Mouse (Mus musculus) 416B (cell line): ENCODE data around the gene Bmpr1a.
"Not testable (repeated sequence)": the region's sequence is repeated elsewhere in the genome, so short reads cannot be mapped to it uniquely, and the experiment has no call there.

Experiments
- DNase-seq: peaks from one replicate; pipeline ENCODE4 v3.0.0; 2011; ENCODE audit warnings: low read depth

Bmpr1a gene

GRCm38 (mm10) chr14:34449807-34450206 lies 53.3 kb downstream of the Bmpr1a start:
- DNase-seq = no peak

GRCm38 (mm10) chr14:34448398-34448797 lies 54.7 kb downstream of the Bmpr1a start:
- DNase-seq = no peak

- peak; percentile 27 for DNase-seq
Measured at GRCm38 (mm10) chr14:34447659-34448058, 55.5 kb downstream of the Bmpr1a start.

- peak; percentile 5 for DNase-seq
Measured at GRCm38 (mm10) chr14:34446624-34447023, 56.5 kb downstream of the Bmpr1a start.

- no peak for DNase-seq
Measured at GRCm38 (mm10) chr14:34445348-34445747, 57.8 kb downstream of the Bmpr1a start.

GRCm38 (mm10) chr14:34444924-34445323 lies 58.2 kb downstream of the Bmpr1a start:
- no peak for DNase-seq

GRCm38 (mm10) chr14:34444368-34444767 lies 58.8 kb downstream of the Bmpr1a start:
- no peak for DNase-seq

GRCm38 (mm10) chr14:34442531-34442930 lies 60.6 kb downstream of the Bmpr1a start:
- DNase-seq = no peak

- peak; percentile 15 for DNase-seq
Measured at GRCm38 (mm10) chr14:34440526-34441066, 62.5 kb downstream of the Bmpr1a start.

- DNase-seq = no peak
Measured at GRCm38 (mm10) chr14:34429069-34429468, 74.1 kb downstream of the Bmpr1a start.

GRCm38 (mm10) chr14:34428274-34428673 lies 74.9 kb downstream of the Bmpr1a start:
- DNase-seq = no peak

GRCm38 (mm10) chr14:34421078-34421477 lies 82.1 kb downstream of the Bmpr1a start:
- DNase-seq = no peak

- DNase-seq = no peak
Measured at GRCm38 (mm10) chr14:34417501-34417900, 85.6 kb downstream of the Bmpr1a start.

GRCm38 (mm10) chr14:34416946-34417345 lies 86.2 kb downstream of the Bmpr1a start:
- not testable (repeated sequence) for DNase-seq

- no peak for DNase-seq
Measured at GRCm38 (mm10) chr14:34412164-34412896, 90.8 kb downstream of the Bmpr1a start.

- DNase-seq = no peak
Measured at GRCm38 (mm10) chr14:34410716-34411115, 92.4 kb downstream of the Bmpr1a start.

- no peak for DNase-seq
Measured at GRCm38 (mm10) chr14:34403424-34403823, 99.7 kb downstream of the Bmpr1a start.

- DNase-seq = no peak
Measured at GRCm38 (mm10) chr14:34402871-34403270, 100.3 kb downstream of the Bmpr1a start.

GRCm38 (mm10) chr14:34401135-34401534 lies 102.0 kb downstream of the Bmpr1a start:
- peak; percentile 80 for DNase-seq

- DNase-seq = no peak
Measured at GRCm38 (mm10) chr14:34400021-34400420, 103.1 kb downstream of the Bmpr1a start.

- DNase-seq = no peak
Measured at GRCm38 (mm10) chr14:34399301-34399700, 103.8 kb downstream of the Bmpr1a start.

- no peak for DNase-seq
Measured at GRCm38 (mm10) chr14:34398901-34399300, 104.2 kb downstream of the Bmpr1a start.

GRCm38 (mm10) chr14:34397871-34398270 lies 105.3 kb downstream of the Bmpr1a start:
- DNase-seq = no peak

- no peak for DNase-seq
Measured at GRCm38 (mm10) chr14:34393295-34393694, 109.8 kb downstream of the Bmpr1a start.
